Mouse (Mus musculus) thymus, adult 2 months (tissue): ENCODE results near the gene Anapc10.

Experiments
- CTCF ChIP-seq: fragments of 200-500 bp; IDR thresholded peaks from 2 replicates; pipeline ENCODE4 v1.5.1; 2012; ENCODE audit warnings: mild to moderate bottlenecking, control low read depth, low read length, moderate library complexity, borderline replicate concordance; ENCODE audit not compliant: control insufficient read depth, poor library complexity, insufficient read depth; ENCODE audit errors: extremely low read depth
- POLR2A ChIP-seq: fragments of 200-500 bp; IDR thresholded peaks from 2 replicates; pipeline ENCODE4 v1.6.1; 2012; ENCODE audit warnings: mild to moderate bottlenecking, low read length, control low read depth, moderate library complexity; ENCODE audit not compliant: control insufficient read depth, poor library complexity, insufficient read depth; ENCODE audit errors: extremely low read depth

DNA sequence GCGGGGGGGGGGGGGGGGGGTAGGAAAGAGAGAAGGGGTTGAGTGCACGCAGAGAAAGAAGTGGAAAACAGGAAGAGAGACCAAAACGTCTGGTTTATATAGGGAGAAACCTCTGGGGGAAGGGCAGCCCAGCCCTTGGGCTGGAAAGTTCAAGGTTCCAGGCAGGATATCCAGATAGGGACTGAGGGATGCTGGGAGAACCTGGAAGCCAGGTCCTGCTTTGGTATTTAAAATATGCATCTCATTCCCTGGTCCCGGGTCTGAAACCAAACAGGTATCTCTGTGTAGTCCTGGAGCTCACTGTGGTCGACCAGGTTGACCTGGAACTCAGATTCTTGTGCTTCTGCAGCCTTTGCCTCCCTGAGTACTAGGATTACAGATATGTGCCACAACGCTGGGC is 1.1 kb downstream of the Anapc10 start:
- TF ChIP-seq POLR2A (no peak), CTCF (no peak)
